Mouse (Mus musculus) liver, embryonic 15.5 days (tissue): ENCODE results near the gene Lgals12. TPM values are rescaled to one million over a fixed set of nuclear protein-coding genes. Genes with fewer than 3 reads are reported as not detected.

Experiments used
- ATAC-seq: fragments of 200-750 bp; cut with Nextera tagmentation; 2 replicates; pipeline ENCODE4 v1.8.0; 2017; ENCODE audit warnings: moderate number of reproducible peaks, mild to moderate bottlenecking, moderate library complexity; ENCODE audit not compliant: insufficient read depth
- H3K27ac ChIP-seq: fragments of 300-500 bp; sonication (generic); replicated peaks from 2 replicates; pipeline ENCODE4 v1.5.1; 2015; ENCODE audit warnings: mild to moderate bottlenecking, inconsistent platforms
- H3K27me3 ChIP-seq: fragments of 300-500 bp; sonication (generic); 2 replicates; pipeline ENCODE4 v1.6.1; 2015; ENCODE audit warnings: mild to moderate bottlenecking, inconsistent platforms
- H3K36me3 ChIP-seq: fragments of 300-500 bp; sonication (generic); replicated peaks from 2 replicates; pipeline ENCODE4 v1.6.1; 2015; ENCODE audit warnings: moderate library complexity, mild to moderate bottlenecking, inconsistent platforms
- H3K4me1 ChIP-seq: fragments of 300-500 bp; sonication (generic); replicated peaks from 2 replicates; pipeline ENCODE4 v1.6.1; 2015; ENCODE audit warnings: inconsistent platforms
- H3K4me2 ChIP-seq: fragments of 300-500 bp; sonication (generic); 2 replicates; pipeline ENCODE4 v1.6.1; 2015; ENCODE audit warnings: moderate library complexity, mild to moderate bottlenecking, inconsistent platforms
- H3K4me3 ChIP-seq: fragments of 300-500 bp; sonication (generic); replicated peaks from 2 replicates; pipeline ENCODE4 v1.5.1; 2015; ENCODE audit warnings: mild to moderate bottlenecking, inconsistent platforms
- H3K9ac ChIP-seq: fragments of 300-500 bp; sonication (generic); 2 replicates; pipeline ENCODE4 v1.6.1; 2015; ENCODE audit warnings: moderate library complexity, mild to moderate bottlenecking, inconsistent platforms
- H3K9me3 ChIP-seq: fragments of 300-500 bp; sonication (generic); replicated peaks from 2 replicates; pipeline ENCODE4 v1.6.1; 2016; ENCODE audit warnings: inconsistent platforms
- WGBS: fragments of 180-500 bp; shearing (Covaris S2); methylation state at CpG from one replicate; pipeline ENCODE4 v1.1.7; 2015; ENCODE audit warnings: mixed read lengths; ENCODE audit not compliant: insufficient replicate concordance; 5-methylcytosine and 5-hydroxymethylcytosine counted together
- polyA plus RNA-seq: library from polyadenylated mRNA; unstranded; fragments of >200 nt; fragmentation: Nextera tagmentation; extraction: Ambion mirVana; gene quantifications from 2 replicates; pipeline ENCODE4 v1.2.1, GENCODE M21; 2015

Lgals12 gene
- polyA plus RNA-seq, 1 experiment from 2014 or later = not detected

DNA sequence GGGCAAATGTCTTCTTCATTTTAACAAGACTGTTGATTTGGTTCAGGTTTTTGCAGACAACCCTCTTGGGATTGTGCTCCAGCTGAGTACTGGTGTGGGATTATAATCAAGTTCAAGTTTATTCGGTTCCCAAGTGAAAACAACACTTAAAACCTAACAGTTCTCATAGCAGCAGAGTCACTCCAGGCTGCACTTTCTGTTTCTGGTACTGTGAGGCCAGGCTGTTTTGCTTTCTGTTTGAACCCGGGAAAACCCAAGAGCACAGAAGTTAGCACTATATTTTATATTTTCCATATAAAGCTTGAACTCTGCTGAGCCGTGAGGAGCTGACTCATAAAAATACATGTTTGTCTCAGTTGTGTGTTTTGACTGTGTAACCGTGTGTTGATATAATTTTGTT lies 48.3 kb downstream of the Lgals12 start:
- peak overlapping the region; percentile 80; the same call in 1 of the 2 replicates for H3K27ac ChIP-seq
- no peak for ATAC-seq

DNA sequence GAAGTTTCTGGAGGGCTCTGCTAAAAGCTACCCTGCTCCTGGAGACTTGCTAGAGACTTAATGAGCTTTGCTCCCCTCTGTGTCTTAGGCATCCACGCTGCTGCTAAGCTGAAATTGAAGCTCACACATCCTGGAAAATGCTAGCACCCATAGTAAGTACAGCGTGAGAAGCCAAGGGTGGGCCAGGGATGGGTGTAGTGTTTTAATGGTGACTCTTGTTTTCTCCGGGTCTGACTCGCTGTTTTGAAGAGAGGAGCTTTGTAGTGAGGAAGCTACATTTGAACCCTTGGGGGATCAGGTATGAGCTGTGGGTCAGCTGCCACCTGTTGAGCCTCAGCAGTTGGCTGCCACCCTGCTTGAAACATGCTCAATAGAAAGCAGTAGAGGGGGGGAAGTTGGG lies 49.1 kb downstream of the Lgals12 start:
- no peaks in the 10 kb centered on the region for H3K9me3 ChIP-seq
- H3K4me2 ChIP-seq = peak overlapping the region; percentile 84
- peaks cover 40% of the 10 kb centered on the region for H3K4me1 ChIP-seq
- H3K27me3 ChIP-seq = no peaks in the 10 kb centered on the region
- peaks cover 6% of the 10 kb centered on the region; the same call in 1 of the 2 replicates for H3K36me3 ChIP-seq
- 4% methylated on average over 4 of the region's 4 CpGs for WGBS
- peak; percentile 58 for ATAC-seq
- peak overlapping the region; percentile 80 for H3K27ac ChIP-seq
- H3K4me3 ChIP-seq = peak overlapping the region; percentile 77
- H3K9ac ChIP-seq = peak overlapping the region; percentile 82

More for the DNA sequence above, 48.3 kb downstream of the Lgals12 start:
- Histone ChIP-seq H3K9me3 (no peaks in the 10 kb centered on the region), H3K9ac (peak overlapping the region; percentile 82), H3K4me1 (peaks cover 35% of the 10 kb centered on the region), H3K36me3 (peaks cover 6% of the 10 kb centered on the region; the same call in 1 of the 2 replicates), H3K4me2 (peak overlapping the region; percentile 84), H3K27me3 (no peaks in the 10 kb centered on the region), H3K4me3 (peak overlapping the region; percentile 77)
- 66% methylated on average over 4 of the region's 4 CpGs for WGBS

DNA sequence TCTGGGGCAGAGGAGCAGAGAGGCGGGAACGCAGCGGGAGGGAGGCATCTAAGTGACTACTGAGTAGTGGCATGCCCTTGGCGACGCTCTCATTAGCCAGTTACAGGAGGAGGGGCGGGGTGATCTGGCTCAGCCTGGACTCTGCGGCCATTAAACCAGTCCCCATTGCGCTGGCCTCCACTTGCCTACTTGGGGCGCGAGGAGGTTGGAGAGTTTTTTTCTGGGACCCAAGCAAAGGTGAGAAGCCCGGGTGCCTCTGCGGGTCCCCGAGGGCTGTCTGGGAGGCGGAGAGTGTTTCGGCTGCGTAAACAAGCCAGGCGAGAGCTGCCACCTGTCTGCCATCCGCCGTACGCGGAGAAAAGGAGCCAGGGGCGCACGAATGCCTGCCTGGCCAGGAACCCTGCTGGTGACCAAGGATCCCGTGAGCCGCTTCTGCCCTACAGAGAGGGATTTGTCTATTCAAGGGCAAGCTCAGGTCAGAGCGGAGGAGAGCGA lies 49.6 kb downstream of the Lgals12 start, which contains the start of gene Pla2g16:
Pla2g16 (plus strand) TSS at position 132 of the 495 bp plus-strand sequence.
- ATAC-seq = peak; percentile 93
- Histone ChIP-seq H3K9ac (peak within 1 kb of the TSS; percentile 82), H3K9me3 (no peaks in the 10 kb centered on the region), H3K4me3 (peak within 1 kb of the TSS; percentile 77), H3K4me1 (peaks cover 44% of the 10 kb centered on the region), H3K27ac (peak within 1 kb of the TSS; percentile 80), H3K27me3 (no peaks in the 10 kb centered on the region), H3K36me3 (peaks cover 6% of the 10 kb centered on the region; the same call in 1 of the 2 replicates), H3K4me2 (peak within 1 kb of the TSS; percentile 84)
- WGBS = under 1% methylated on average over 27 of the region's 27 CpGs

DNA sequence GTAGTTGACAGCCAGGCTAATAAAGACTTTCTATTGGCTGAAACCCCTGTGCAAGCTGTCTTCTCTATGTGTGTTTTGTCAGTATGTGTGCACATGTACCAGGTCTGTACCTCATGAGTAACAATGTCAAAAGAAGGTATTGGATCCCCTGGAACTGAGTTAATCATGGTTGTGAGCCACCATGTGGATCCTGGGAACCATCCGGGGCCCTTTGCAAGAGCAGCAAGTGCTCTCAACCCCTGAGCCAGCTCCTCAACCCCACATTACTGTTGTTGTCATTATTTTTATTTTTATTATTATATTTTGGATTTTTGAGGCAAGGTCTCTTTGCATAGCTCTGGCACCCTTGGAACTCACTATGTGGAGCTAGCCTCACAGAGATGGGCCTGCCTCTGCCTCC lies 50.4 kb downstream of the Lgals12 start:
- Histone ChIP-seq H3K27ac (no peak overlapping the region), H3K4me3 (no peak overlapping the region), H3K27me3 (no peaks in the 10 kb centered on the region), H3K4me1 (peaks cover 52% of the 10 kb centered on the region), H3K9ac (0 out of 2 replicates have a peak overlapping the region, but pooled peaks have one; percentile 13), H3K4me2 (no peak overlapping the region), H3K9me3 (no peaks in the 10 kb centered on the region), H3K36me3 (peaks cover 6% of the 10 kb centered on the region; the same call in 1 of the 2 replicates)
- 93% methylated on average over 1 of the region's 1 CpGs for WGBS
- ATAC-seq = no peak

DNA sequence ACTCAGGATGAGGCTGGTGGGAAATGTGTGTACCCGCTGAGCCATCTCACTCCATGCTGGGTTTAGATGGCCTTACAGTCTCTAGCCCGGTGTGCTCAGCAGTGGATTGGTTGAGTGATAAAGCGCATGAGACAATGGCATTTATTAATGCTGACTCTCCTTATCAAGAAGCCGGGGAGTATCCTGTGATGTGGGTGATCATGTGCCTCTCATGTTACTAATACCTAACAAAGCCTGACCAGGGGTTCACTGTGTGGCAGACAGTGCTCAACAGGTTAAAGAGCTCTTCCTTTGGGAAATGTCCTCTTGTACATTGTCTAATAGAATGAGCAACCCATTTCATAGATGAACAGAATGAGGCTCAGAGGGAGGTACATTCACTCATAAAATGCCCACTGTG lies 52.1 kb downstream of the Lgals12 start:
- ATAC-seq = no peak
- H3K4me1 ChIP-seq = peaks cover 57% of the 10 kb centered on the region
- no peak overlapping the region for H3K27ac ChIP-seq
- H3K9ac ChIP-seq = no peak overlapping the region
- WGBS = 35% methylated on average over 4 of the region's 4 CpGs
- H3K27me3 ChIP-seq = no peaks in the 10 kb centered on the region
- no peak overlapping the region for H3K4me2 ChIP-seq
- H3K9me3 ChIP-seq = no peaks in the 10 kb centered on the region
- H3K4me3 ChIP-seq = no peak overlapping the region
- H3K36me3 ChIP-seq = peaks cover 6% of the 10 kb centered on the region; the same call in 1 of the 2 replicates

DNA sequence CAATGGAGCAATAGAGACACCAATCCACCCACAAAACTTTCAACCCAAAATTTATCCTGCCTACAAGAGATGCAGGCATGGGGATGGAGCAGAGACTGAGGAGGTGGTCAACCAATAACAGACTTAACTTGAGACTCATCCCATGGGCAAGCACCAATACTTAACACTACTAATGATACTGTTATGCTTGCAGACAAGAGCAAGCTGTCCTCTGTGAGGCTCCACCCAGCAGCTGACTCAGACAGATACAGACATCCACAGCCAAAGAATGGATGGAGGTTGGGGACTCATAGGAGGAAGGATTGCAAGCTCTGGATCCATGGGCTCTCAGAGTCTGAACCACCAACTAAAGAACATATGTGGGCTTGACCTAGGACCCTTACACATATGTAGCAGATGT lies 53.6 kb downstream of the Lgals12 start:
- Histone ChIP-seq H3K27me3 (no peaks in the 10 kb centered on the region), H3K4me3 (no peak overlapping the region), H3K4me2 (peak overlapping the region; percentile 48), H3K9ac (no peak overlapping the region; the same call in 1 of the 2 replicates), H3K4me1 (peaks cover 52% of the 10 kb centered on the region), H3K36me3 (no peaks in the 10 kb centered on the region), H3K27ac (peak overlapping the region; percentile 88), H3K9me3 (no peaks in the 10 kb centered on the region)
- ATAC-seq = peak; percentile 32

DNA sequence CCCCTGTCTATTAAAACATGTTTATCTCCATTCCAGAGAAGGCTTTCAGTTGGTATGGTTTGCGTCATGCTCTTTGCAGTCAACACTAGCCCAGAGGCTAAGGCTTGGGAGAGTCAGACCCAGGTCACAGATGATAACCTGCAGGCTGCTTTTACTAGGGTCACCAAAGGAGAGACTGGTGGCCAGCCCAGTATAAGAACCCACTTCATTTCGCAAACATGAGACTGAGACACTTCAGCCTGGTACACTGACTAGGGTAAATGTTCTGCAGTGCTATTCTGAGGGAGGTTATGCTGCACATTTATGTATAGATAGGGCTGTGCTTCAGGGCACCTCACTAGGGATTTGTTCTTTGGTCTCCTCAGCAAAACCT lies 54.7 kb downstream of the Lgals12 start:
- Histone ChIP-seq H3K4me1 (peaks cover 48% of the 10 kb centered on the region), H3K36me3 (no peaks in the 10 kb centered on the region), H3K9ac (peak overlapping the region; percentile 39; the same call in 1 of the 2 replicates), H3K27me3 (no peaks in the 10 kb centered on the region), H3K9me3 (no peaks in the 10 kb centered on the region), H3K4me2 (peak overlapping the region; percentile 48), H3K4me3 (no peak overlapping the region), H3K27ac (peak overlapping the region; percentile 88)
- ATAC-seq = peak; percentile 34
- WGBS = 14% methylated on average over 2 of the region's 2 CpGs

DNA sequence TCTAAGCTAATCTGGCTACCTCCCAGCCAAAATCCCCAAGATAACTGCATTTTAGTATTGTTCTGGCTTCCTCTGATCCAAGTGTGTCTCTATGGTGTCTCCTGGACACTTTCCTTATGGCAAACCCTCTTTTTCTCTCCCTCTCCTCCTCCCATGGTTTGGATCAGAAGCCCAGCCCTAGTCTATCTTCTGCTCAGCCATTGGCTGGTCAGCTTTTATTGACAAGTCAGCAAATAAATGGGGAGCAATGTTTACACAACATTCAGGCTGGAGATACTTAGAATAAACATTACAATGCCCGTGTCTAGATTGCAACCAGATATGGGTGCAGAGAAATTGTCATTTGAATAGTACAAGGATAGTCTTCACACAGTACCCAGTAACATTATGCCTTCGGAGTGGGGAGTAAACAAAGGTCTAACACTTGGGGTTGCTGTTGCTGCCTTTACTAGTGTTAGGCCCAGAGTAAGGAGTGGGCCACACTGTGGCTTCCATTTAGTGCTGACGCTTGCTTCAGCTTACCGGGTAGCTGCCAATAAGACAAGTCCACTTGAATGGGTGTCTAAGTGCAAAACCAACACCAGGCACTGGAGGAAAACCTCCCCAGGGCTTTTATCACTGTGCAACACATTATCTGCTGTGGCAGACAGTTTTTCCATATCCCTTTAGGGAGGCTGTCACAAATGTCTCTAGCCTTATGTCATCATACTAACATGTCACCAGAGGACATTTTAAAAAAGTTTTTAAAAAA lies 55.3 kb downstream of the Lgals12 start:
- H3K4me2 ChIP-seq = peak overlapping the region; percentile 48

DNA sequence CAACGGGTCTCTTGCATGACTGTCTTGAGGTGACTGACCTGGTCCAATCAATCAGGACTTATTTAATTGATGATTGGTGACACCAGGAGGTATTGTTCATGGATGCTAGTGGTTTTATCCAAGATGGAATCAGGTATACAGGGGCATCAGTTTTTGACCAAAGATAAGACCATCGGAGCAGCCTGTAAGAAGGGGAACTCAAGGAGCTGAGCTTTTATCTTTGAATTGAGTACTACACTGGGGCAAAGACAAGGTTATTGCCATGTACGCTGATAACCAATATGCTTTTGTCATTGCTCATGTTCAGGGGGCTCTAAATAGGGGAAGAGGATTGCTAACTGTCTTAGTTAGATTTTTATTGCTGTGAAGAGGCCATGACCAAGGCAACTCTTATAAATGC lies 58.1 kb downstream of the Lgals12 start:
- Histone ChIP-seq H3K9ac (no peak overlapping the region), H3K27me3 (no peaks in the 10 kb centered on the region), H3K4me1 (peaks cover 28% of the 10 kb centered on the region), H3K27ac (no peak overlapping the region), H3K9me3 (no peaks in the 10 kb centered on the region), H3K4me3 (no peak overlapping the region), H3K36me3 (no peaks in the 10 kb centered on the region), H3K4me2 (no peak overlapping the region)
- WGBS = 65% methylated on average over 3 of the region's 3 CpGs
- no peak for ATAC-seq

More for the DNA sequence above, 55.3 kb downstream of the Lgals12 start:
- peaks cover 43% of the 10 kb centered on the region for H3K4me1 ChIP-seq
- peak; percentile 93 for ATAC-seq
- 20% methylated on average over 4 of the region's 4 CpGs for WGBS
- H3K27ac ChIP-seq = peak overlapping the region; percentile 88
- H3K36me3 ChIP-seq = no peaks in the 10 kb centered on the region
- no peak overlapping the region for H3K9ac ChIP-seq
- no peaks in the 10 kb centered on the region for H3K9me3 ChIP-seq
- no peaks in the 10 kb centered on the region for H3K27me3 ChIP-seq
- H3K4me3 ChIP-seq = no peak overlapping the region
